Mouse (Mus musculus) fat pad, adult 2 months (tissue): ENCODE data around the gene Serpina3f.
"Not testable (repeated sequence)": the region's sequence is repeated elsewhere in the genome, so short reads cannot be mapped to it uniquely, and the experiment has no call there.

Experiments
- DNase-seq: peaks from one replicate; pipeline ENCODE4 v3.0.0-alpha.2; 2011; ENCODE audit warnings: low read depth, low spot score; ENCODE audit errors: extremely low read depth

Gene Serpina3f

GRCm38 (mm10) chr12:104214445-104214753 lies at the start of gene Serpina3f:
Gene Serpina3f, plus strand, starts transcription at chr12:104214544.
- no peak for DNase-seq

- no peak for DNase-seq
Observed at GRCm38 (mm10) chr12:104174747-104175146, 39.6 kb upstream of the Serpina3f start.

DNA sequence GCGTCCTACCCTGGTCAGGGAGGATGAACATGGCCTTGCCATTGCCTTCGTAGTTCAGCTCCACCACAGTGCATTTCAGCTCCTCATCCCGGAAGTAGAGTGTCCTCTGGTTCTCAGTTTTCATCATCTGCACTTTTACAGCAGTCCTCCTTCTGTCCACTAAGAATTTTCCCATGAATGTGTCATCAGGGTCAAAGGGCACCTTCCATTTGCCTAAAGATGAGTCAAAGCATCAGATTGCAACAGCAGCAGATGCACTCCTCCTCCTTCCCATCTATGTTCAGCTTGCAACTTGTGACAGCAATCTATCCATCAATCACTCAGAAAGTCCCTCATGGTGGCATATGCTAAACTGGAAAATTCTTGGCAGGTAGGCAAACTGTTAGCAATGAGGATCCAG lies 38.7 kb upstream of the Serpina3f start:
- DNase-seq: no peak

DNA sequence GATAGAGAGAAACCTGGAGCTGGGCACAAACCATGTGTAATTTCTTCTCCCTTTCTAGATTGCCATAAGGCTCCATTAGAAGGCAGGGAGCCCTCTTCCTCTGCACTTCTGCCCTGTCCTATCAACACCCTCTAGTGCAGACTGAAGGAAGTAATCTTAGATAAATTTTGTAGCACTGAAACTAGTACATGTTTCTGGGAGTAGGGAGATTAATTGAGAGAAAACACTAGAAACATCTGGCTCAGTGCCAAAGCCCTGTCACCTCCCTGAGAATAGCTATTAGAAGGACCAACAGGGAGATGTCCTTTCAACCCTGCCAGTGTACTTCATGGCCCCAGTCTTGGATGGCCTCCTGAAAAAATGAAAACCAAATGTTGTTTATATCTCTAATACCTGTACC lies 35.8 kb upstream of the Serpina3f start:
- DNase-seq: no peak

GRCm38 (mm10) chr12:104178987-104179386 lies 35.4 kb upstream of the Serpina3f start:
- no peak for DNase-seq

GRCm38 (mm10) chr12:104185046-104185445 lies 29.3 kb upstream of the Serpina3f start:
- DNase-seq: no peak

GRCm38 (mm10) chr12:104186041-104186581 lies 28.2 kb upstream of the Serpina3f start:
- peak; percentile 37 for DNase-seq

GRCm38 (mm10) chr12:104189246-104189645 lies 25.1 kb upstream of the Serpina3f start:
- DNase-seq: no peak

GRCm38 (mm10) chr12:104190852-104191251 lies 23.5 kb upstream of the Serpina3f start:
- no peak for DNase-seq

GRCm38 (mm10) chr12:104209149-104209548 lies 5.2 kb upstream of the Serpina3f start:
- DNase-seq: no peak

DNA sequence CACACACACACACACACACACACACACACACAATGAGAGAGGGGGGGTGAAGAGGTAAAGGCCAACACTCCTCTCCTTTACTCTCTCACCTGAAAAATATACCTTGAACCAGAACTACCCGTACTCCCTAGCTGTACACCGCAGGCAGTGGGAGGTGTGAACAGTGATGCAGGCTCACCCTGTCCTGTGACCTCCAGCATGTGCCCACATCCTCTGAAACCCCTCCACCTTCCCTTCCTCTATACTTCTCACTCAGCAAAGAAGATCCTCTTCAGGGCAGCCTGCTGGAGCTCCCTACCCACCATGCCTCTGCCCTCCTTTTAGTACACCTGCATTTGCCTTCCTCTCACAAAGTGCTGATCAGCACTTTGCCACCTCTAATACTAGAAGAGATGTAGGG lies 4.5 kb upstream of the Serpina3f start:
- no peak for DNase-seq

GRCm38 (mm10) chr12:104213689-104214444 lies 477 bp upstream of the Serpina3f start:
- no peak for DNase-seq

DNA sequence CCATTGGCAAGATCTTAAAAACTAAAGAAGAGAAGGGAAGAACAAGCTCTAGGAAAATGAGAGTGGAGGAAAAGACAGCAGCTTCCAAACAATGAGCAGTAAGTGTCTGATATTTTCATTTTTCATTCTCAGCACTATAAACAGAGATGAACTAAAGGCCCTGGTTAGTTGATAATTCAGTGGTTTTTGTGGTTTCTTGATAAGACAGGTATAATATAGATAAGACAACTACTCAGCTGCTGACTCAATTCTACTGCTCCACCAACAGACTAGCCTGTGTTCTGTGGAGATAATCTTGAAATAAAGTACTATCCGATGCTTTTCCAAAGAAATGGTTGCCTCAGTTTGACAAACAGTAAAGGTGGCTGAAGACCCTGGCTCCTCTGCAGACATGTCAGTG lies 905 bp downstream of the Serpina3f start:
- DNase-seq: no peak

DNA sequence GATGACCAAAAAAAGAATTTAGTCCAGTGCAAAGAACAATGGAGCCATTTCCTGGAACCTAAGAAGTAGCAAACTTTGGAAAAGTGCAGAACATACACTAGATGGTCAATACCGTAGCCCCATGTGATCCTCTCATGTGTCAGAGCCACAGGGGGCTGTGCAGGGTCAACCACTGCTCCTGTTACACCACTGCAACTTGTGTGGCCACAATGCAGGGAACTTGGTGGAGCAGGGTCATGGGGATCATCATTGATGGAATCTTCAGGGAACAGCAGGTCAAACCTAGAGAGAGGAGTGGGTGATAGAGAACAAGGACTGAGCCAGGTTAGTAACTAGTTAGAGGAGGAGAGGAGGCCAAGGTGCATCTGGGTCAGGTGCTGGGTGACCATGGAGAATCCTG lies 7.3 kb downstream of the Serpina3f start:
- DNase-seq: no peak

DNA sequence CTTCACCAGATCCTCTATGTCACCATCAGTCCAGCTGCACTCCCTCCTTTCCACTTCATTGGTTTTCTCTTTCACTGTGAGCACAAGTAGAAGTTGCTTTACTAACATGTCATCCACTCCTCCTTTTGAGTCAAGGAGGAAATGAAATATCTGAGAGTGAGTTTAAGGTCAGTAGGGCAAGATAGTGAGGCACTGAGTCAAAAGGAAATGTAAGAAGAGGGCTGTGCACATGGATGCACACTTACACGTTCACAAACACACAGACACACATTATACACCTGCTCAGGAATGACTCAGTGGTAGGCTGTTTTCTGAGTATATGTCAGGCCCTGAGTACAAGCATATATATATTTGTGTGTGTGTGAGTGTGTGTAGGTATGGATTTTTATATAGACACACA lies 9.3 kb downstream of the Serpina3f start:
- DNase-seq: no peak

GRCm38 (mm10) chr12:104224598-104225300 lies 10.4 kb downstream of the Serpina3f start:
- no peak for DNase-seq

GRCm38 (mm10) chr12:104230762-104231161 lies 16.4 kb downstream of the Serpina3f start:
- no peak for DNase-seq

DNA sequence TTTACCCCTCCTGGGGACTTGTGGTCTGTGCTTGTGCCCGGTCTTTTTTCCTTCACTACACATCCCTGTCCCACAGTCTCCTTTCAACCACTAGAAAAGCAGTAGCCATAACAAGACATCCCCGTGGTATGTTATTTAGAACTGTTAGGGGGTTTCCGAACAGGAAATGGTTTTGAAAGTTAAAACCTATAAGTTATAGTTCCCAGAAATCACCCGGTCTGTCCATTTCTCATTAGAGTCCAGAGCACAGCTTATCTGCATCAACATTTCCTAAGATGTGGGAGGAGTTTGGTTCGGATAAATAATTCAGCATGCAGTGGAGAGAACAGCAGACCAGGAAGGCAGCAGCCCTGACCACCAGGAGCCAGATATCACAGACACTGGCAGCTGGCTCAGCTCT lies 21.6 kb downstream of the Serpina3f start, which contains the start of gene Serpina3g:
Gene Serpina3g (plus strand): TSS at position 331 of the 400 bp plus-strand sequence.
- DNase-seq: no peak

- not testable (repeated sequence) for DNase-seq
Observed at GRCm38 (mm10) chr12:104238048-104238447, 23.7 kb downstream of the Serpina3f start.

DNA sequence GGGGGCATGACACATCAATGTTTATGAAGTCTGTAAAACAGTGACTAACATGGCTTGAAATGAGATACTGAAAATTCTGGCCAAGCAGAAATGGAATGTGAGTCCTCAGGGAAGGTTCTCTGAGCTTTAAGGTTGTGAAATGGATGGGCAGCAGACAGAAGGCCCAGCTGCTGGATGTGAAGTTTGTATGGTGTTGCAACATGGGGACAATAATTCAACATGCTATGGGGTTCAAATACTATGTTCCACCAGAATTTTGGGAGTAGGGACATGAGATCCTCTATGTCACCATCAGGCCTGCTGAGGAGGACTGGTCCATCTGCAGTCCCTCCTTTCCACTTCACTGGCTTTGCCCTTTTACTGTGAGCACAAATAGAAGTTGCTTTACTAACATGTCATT lies 29.0 kb downstream of the Serpina3f start:
- DNase-seq: no peak

DNA sequence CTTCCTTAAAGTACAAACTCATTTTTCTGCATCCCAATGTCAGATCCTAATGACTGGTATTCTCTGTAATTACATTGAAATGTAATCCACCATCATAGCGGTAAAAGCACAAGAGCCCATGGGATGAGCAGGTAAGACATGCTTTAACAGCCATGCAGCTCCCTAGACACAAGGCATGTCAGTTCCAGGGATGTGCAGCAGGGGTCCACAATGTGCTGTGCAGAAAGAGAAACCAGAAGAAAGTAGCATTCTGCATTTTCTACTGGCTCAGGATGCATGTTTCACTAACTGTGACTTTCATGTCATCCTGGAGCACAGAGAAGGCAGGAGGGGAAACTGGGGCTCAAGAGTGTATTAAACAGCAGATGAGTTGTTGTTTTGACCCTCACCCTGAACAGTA lies 30.7 kb downstream of the Serpina3f start:
- no peak for DNase-seq

DNA sequence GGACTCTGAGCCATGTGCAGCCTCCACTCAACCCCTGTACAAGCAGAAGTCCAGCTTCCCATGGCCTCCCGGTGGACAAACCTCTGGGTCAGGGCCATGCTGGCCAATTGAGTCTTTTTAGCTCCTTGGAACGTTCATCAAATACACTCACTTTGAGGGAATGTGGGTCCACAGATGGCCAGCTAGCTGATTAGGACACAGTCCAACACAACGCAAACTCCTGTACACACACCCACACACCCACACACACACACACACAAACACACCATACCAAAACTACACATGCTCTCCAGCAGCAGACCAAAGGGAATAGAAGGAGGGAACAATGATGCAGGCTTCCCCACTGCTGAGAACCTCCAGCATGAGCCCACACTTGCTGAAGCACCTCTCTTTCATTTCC lies 31.3 kb downstream of the Serpina3f start:
- no peak for DNase-seq
